Mouse (Mus musculus): ENCODE data around the gene Tle1. TPM values are rescaled to one million over a fixed set of nuclear protein-coding genes. Genes with fewer than 3 reads are reported as not detected.

Tle1 gene
- polyA plus RNA-seq, 1 experiment from 2014 or later: 8.4 TPM

GRCm38 (mm10) chr4:72162445-72163218 is 38.1 kb downstream of the Tle1 start:
- ATAC-seq (no peak), DNase-seq (ENCODE audit: low read depth, low spot score) (no peak)
- ChIA-PET CTCF (no interaction called here), POLR2A (no interaction called here)
- in situ Hi-C loops (cut with MboI; ENCODE audit: low pct_unique_long_range_greater_than_20kb): no loop called here
- no peaks in the 10 kb centered on the region for H3K27me3 ChIP-seq
- TF ChIP-seq CTCF (IDR thresholded peaks at IDR 0.05): no peak

- in situ Hi-C loops (cut with MboI; ENCODE audit: low pct_unique_long_range_greater_than_20kb): no loop called here
- peak; percentile 60 for ATAC-seq
- no peak for DNase-seq (ENCODE audit: low read depth, low spot score)
- CTCF ChIA-PET: no interaction called here
- no peak for TF ChIP-seq CTCF (IDR thresholded peaks at IDR 0.05)
- H3K27me3 ChIP-seq: no peaks in the 10 kb centered on the region
- POLR2A ChIA-PET: interaction anchor here (0.6 to 1.1 kb wide), 2 partner anchors 40 to 103 kb away, joined by 3 to 4 read pairs; no protein-coding TSS in a partner anchor
Observed at GRCm38 (mm10) chr4:72160102-72160511, 40.6 kb downstream of the Tle1 start.

DNA sequence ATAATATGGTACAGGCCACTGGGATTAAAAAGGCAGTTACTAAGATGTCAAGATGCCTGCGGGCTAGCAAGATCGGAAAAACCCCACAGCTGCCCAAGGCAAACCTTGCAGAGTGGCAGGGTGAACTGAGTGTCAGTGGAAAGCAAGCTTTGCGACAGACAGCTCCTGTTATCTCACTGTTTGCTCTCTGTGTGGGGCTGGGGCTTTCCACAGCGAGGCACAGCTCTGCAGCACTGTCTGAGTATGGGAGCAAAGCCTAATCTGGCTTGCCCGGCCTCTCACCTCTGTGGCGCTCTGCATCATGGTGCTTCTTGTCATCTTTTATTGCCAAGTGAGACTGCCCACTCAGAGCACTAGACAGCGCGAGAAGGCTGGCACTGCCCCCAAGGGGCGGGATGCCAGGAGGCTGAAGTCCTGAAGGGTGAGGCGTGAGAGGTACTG is 42.8 kb downstream of the Tle1 start:
- H3K27me3 ChIP-seq: no peaks in the 10 kb centered on the region
- TF ChIP-seq CTCF (IDR thresholded peaks at IDR 0.05): no peak
- no peak for ATAC-seq
- no peak for DNase-seq (ENCODE audit: low read depth, low spot score)
- ChIA-PET POLR2A (no interaction called here), CTCF (no interaction called here)
- in situ Hi-C loops (cut with MboI; ENCODE audit: low pct_unique_long_range_greater_than_20kb): no loop called here

- ATAC-seq (no peak), DNase-seq (ENCODE audit: low read depth, low spot score) (no peak)
- TF ChIP-seq CTCF (IDR thresholded peaks at IDR 0.05): no peak
- in situ Hi-C loops (cut with MboI; ENCODE audit: low pct_unique_long_range_greater_than_20kb): no loop called here
- POLR2A ChIA-PET: no interaction called here
- CTCF ChIA-PET: interaction anchor here (1.1 kb wide), 1 partner anchor 10 kb away, joined by 4 read pairs; no protein-coding TSS in a partner anchor
- H3K27me3 ChIP-seq: no peaks in the 10 kb centered on the region
Observed at GRCm38 (mm10) chr4:72150460-72151131, 50.1 kb downstream of the Tle1 start.

- in situ Hi-C loops (cut with MboI; ENCODE audit: low pct_unique_long_range_greater_than_20kb): no loop called here
- TF ChIP-seq CTCF (IDR thresholded peaks at IDR 0.05): no peak
- no peak for DNase-seq (ENCODE audit: low read depth, low spot score)
- CTCF ChIA-PET: interaction anchor here (1.0 kb wide), 1 partner anchor 51 kb away, joined by 3 read pairs; no protein-coding TSS in a partner anchor
- POLR2A ChIA-PET: no interaction called here
- no peaks in the 10 kb centered on the region for H3K27me3 ChIP-seq
- no peak for ATAC-seq
Observed at GRCm38 (mm10) chr4:72146003-72146402, 54.7 kb downstream of the Tle1 start.

GRCm38 (mm10) chr4:72144541-72144940 is 56.2 kb downstream of the Tle1 start:
- no peak for ATAC-seq
- ChIA-PET CTCF (interaction anchor here (0.8 kb wide), 1 partner anchor 14 kb away, joined by 3 read pairs; no protein-coding TSS in a partner anchor), POLR2A (no interaction called here)
- H3K27me3 ChIP-seq: no peaks in the 10 kb centered on the region
- DNase-seq (ENCODE audit: low read depth, low spot score): no peak
- no peak for TF ChIP-seq CTCF (IDR thresholded peaks at IDR 0.05)
- in situ Hi-C loops (cut with MboI; ENCODE audit: low pct_unique_long_range_greater_than_20kb): no loop called here

GRCm38 (mm10) chr4:72140706-72141105 is 60.0 kb downstream of the Tle1 start:
- DNase-seq (ENCODE audit: low read depth, low spot score) (no peak), ATAC-seq (no peak)
- POLR2A ChIA-PET: no interaction called here
- in situ Hi-C loops (cut with MboI; ENCODE audit: low pct_unique_long_range_greater_than_20kb): no loop called here
- no peaks in the 10 kb centered on the region for H3K27me3 ChIP-seq
- CTCF ChIA-PET: interaction anchor here (1.4 to 1.6 kb wide), 2 partner anchors 9 to 10 kb away, joined by 4 read pairs; no protein-coding TSS in a partner anchor
- TF ChIP-seq CTCF (IDR thresholded peaks at IDR 0.05): no peak

DNA sequence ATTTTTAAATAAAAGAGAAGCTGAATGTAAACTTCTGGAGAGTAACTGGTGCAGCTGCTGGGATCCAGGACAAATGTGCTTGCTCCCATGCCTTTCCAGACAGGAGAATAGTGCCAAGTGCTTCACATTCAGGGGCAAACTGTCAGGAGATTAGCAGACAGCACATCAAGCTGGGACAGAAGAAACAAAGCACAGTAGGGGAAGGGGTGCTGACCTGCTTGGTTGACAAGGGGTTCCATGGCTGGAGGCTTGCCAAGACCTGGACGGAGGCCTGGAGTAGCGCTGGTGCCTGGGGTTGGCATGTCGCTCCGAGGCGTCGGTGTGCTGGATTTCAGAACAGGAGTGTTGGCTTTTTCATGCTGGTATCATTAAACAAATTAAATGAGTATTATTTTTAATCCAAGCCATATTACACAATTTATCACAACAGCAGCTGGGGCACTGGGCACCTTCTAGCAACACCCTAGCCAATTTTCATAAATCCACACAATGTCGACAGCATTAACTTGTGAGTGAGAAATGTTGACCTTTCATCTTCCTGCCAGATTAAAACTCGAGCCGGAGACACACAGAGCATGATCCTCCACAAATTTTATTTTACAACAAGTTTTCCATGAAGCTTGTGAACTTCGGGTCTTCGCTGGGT is 61.1 kb downstream of the Tle1 start:
- DNase-seq (ENCODE audit: low read depth, low spot score): no peak
- no peak for ATAC-seq
- in situ Hi-C loops (cut with MboI; ENCODE audit: low pct_unique_long_range_greater_than_20kb): no loop called here

DNA sequence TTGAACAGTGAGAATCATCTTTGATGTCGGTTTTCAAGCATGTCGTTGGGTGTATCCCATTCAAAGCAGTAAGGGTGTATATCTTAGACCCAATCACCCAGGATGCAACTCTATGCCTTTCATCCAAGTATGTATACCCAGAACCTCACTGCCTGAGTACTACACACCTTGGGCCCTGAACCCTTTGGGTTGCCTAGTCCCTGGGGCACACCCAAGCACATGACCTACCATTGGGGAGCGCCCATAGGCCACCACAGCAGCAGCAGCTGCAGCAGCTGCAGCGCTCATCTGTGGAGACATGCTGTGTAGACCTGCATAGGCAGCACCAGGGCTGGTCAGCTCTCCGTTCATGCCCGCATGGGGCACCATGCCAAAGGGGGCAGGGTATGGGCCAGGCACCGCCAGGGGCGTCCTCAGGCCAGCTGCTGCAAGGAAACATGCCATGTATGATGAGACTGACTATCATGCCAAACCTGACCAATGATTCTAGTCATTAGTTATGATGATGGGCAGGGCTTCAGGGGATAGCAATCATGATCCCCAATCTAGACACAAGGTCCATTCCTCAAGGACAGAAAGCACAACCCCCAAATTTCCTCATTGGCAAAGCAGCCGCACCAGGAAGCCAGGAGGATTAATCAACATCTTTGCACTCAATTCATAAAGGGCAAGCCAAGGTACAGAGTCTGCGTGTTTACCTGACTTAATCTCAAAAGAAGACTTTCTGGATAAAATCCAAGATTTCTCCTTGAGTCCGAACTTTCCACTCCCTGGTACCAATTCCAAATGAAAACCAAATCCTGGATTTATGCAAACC is 62.2 kb downstream of the Tle1 start:
- POLR2A ChIA-PET: no interaction called here
- TF ChIP-seq CTCF (IDR thresholded peaks at IDR 0.05): no peak
- DNase-seq (ENCODE audit: low read depth, low spot score): no peak
- CTCF ChIA-PET: no interaction called here
- ATAC-seq: no peak
- in situ Hi-C loops (cut with MboI; ENCODE audit: low pct_unique_long_range_greater_than_20kb): no loop called here
- H3K27me3 ChIP-seq: no peaks in the 10 kb centered on the region

More for the DNA sequence above, 61.1 kb downstream of the Tle1 start:
- CTCF ChIA-PET: no interaction called here
- POLR2A ChIA-PET: no interaction called here
- TF ChIP-seq CTCF (IDR thresholded peaks at IDR 0.05): no peak
- no peaks in the 10 kb centered on the region for H3K27me3 ChIP-seq

DNA sequence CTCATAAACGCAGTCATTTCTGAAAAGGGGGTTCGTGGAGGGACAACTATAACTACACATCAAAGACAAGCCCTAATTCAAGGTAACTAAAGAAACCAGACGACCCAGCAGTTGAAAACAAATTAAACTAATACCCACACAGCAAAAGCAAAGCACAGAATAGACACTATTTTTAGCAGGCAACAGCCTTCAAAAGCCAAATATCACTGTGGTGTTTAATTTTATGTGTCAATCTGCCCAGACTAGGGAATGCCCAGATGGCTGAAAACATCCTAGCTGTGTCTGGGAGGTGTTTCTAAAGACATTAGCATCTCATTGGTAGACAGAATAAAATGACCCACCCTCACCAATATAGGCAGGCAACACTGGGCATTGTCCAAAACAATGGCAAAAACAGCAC is 68.1 kb downstream of the Tle1 start:
- ChIA-PET CTCF (no interaction called here), POLR2A (no interaction called here)
- TF ChIP-seq CTCF (IDR thresholded peaks at IDR 0.05): no peak

More for the DNA sequence above, 68.1 kb downstream of the Tle1 start:
- in situ Hi-C loops (cut with MboI; ENCODE audit: low pct_unique_long_range_greater_than_20kb): no loop called here
- DNase-seq (ENCODE audit: low read depth, low spot score) (no peak), ATAC-seq (no peak)
- no peaks in the 10 kb centered on the region for H3K27me3 ChIP-seq
